Mouse (Mus musculus) gastrocnemius, adult 8-10 months (tissue): ENCODE measurements around the gene Ehmt2. TPM values are rescaled to one million over a fixed set of nuclear protein-coding genes. Genes with fewer than 3 reads are reported as not detected.
"Not testable (repeated sequence)": the region's sequence is repeated elsewhere in the genome, so short reads cannot be mapped to it uniquely, and the experiment has no call there.

Experiments used
- DNase-seq, 2 experiments: peaks; one replicate each; pipeline ENCODE4 v3.0.0; 2022; ENCODE audit warnings: low spot score in 2 of 2
- total RNA-seq, 4 experiments: library from RNA; stranded (reverse); gene quantifications; 2 replicates each; pipeline ENCODE4 v1.2.4; 2022

The Ehmt2 gene
- total RNA-seq, 4 experiments from 2014 or later: 31.2 to 37.2 (median 33.4) TPM

GRCm38 (mm10) chr17:34927306-34928019 is 29.2 kb downstream of the Ehmt2 start:
- no peak for DNase-seq

GRCm38 (mm10) chr17:34928841-34929240 is 30.6 kb downstream of the Ehmt2 start:
- no peak for DNase-seq

- DNase-seq: peak; percentile 98 to 99
Measured at GRCm38 (mm10) chr17:34931061-34931734, 32.9 kb downstream of the Ehmt2 start, which contains the start of gene Neu1. Gene Neu1 (plus strand): TSS chr17:34931253.

GRCm38 (mm10) chr17:34931735-34932098 is 33.4 kb downstream of the Ehmt2 start:
- DNase-seq: no peak

GRCm38 (mm10) chr17:34932287-34932686 is 34.0 kb downstream of the Ehmt2 start:
- DNase-seq: no peak

- DNase-seq: no peak
Measured at GRCm38 (mm10) chr17:34934031-34934430, 35.8 kb downstream of the Ehmt2 start.

- DNase-seq: no peak
Measured at GRCm38 (mm10) chr17:34934830-34935229, 36.6 kb downstream of the Ehmt2 start.

- no peak for DNase-seq
Measured at GRCm38 (mm10) chr17:34937960-34938505, 39.8 kb downstream of the Ehmt2 start.

- no peak for DNase-seq
Measured at GRCm38 (mm10) chr17:34941344-34942041, 43.2 kb downstream of the Ehmt2 start.

- DNase-seq: no peak
Measured at GRCm38 (mm10) chr17:34943128-34943815, 45.0 kb downstream of the Ehmt2 start.

GRCm38 (mm10) chr17:34944362-34944761 is 46.1 kb downstream of the Ehmt2 start:
- DNase-seq: no peak

GRCm38 (mm10) chr17:34946486-34947140 is 48.3 kb downstream of the Ehmt2 start:
- no peak for DNase-seq

GRCm38 (mm10) chr17:34947606-34948005 is 49.3 kb downstream of the Ehmt2 start:
- no peak for DNase-seq

GRCm38 (mm10) chr17:34948721-34949552 is 50.7 kb downstream of the Ehmt2 start:
- DNase-seq: not testable (repeated sequence)

- no peak for DNase-seq
Measured at GRCm38 (mm10) chr17:34949553-34949969, 51.3 kb downstream of the Ehmt2 start.

GRCm38 (mm10) chr17:34950514-34951455 is 52.5 kb downstream of the Ehmt2 start:
- no peak for DNase-seq

- no peak for DNase-seq
Measured at GRCm38 (mm10) chr17:34951636-34952377, 53.5 kb downstream of the Ehmt2 start.
